Mouse (Mus musculus): ENCODE results near the gene Fer. TPM values are rescaled to one million over a fixed set of nuclear protein-coding genes. Genes with fewer than 3 reads are reported as not detected.
A peak's percentile ranks its signal among the peaks of the same experiment; 100 is the strongest.

Fer gene
- polyA plus RNA-seq, 1 experiment: not detected

DNA sequence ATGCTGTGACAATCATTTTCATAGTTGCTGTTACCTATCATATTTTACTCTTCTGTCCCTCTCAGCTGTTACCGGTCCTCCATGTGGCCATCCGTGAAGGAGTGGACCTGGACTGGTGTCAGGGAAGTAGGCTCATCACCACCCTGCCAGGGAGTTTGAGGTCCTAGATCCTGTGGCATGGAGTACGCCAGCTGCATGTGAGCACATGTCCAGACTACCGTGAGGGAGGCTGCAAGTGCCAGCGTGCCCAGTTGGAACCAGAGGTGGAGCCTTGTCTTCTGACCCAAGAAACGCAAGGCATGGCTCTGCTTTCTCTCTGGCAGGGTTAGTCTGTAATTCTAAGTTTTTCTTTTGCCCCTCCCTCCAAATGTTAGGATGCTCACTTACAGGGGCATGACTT lies 155.4 kb downstream of the Fer start:
- Histone ChIP-seq H3K4me1 (ENCODE audit: control insufficient read depth, insufficient read depth, low read length) (peaks cover 4% of the 10 kb centered on the region; the same call in 1 of the 2 replicates), H3K4me3 (ENCODE audit: insufficient read depth, low read depth, low read length) (no peak overlapping the region), H3K27ac (ENCODE audit: insufficient read depth, low read depth, low read length) (no peak overlapping the region)
- TF ChIP-seq CTCF (IDR thresholded peaks at IDR 0.05; ENCODE audit: insufficient read depth, low read depth, low read length) (no peak), POLR2A (IDR thresholded peaks at IDR 0.05; ENCODE audit: insufficient read depth, low read depth, low read length) (no peak)
- WGBS: 98% methylated on average over 6 of the region's 6 CpGs

DNA sequence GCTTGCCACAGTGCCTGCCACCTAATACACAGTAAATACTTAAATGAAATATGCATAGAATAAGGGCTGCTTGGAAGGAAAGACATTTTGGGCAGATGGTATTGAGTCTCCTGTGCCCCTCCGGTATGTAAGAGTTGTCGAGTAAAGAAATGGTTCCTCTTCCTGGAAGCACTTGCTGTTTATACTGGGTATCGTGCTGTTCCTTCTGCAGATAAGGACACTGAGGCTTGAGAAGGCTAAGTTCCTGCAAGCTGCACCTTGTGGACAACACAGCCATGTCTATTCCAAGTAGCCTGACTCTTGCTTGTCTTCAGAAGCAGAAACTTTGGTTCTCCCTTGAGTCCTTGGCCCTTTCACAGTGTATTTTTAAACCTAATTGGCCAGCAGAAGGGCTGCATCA lies 156.0 kb downstream of the Fer start:
- peaks cover 4% of the 10 kb centered on the region; the same call in 1 of the 2 replicates for H3K4me1 ChIP-seq (ENCODE audit: control insufficient read depth, insufficient read depth, low read length)
- no peak overlapping the region for H3K27ac ChIP-seq (ENCODE audit: insufficient read depth, low read depth, low read length)
- no peak for TF ChIP-seq CTCF (IDR thresholded peaks at IDR 0.05; ENCODE audit: insufficient read depth, low read depth, low read length)
- no peak for TF ChIP-seq POLR2A (IDR thresholded peaks at IDR 0.05; ENCODE audit: insufficient read depth, low read depth, low read length)
- no peak overlapping the region for H3K4me3 ChIP-seq (ENCODE audit: insufficient read depth, low read depth, low read length)
- WGBS: 96% methylated on average over 3 of the region's 3 CpGs

DNA sequence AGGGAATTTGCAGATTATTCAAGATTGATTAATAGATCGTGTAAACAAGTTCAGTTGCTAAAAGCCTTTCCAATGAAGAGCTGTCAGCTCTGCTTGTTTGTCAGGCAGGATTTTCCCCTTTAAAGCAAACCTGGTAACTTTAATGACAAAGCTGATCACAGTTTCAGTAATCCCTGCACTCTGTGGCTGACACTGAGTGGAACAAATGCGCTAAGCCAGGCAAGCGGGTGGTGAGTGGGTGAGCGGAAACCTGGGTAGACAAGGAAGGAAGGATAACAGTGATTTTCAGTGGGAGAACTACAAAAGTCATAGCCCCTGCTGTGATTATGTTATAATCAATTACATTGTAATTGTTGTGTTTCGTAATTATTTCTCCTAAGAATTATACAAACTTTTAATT lies 156.8 kb downstream of the Fer start:
- Histone ChIP-seq H3K4me1 (ENCODE audit: control insufficient read depth, insufficient read depth, low read length) (peaks cover 4% of the 10 kb centered on the region; the same call in 1 of the 2 replicates), H3K4me3 (ENCODE audit: insufficient read depth, low read depth, low read length) (no peak overlapping the region), H3K27ac (ENCODE audit: insufficient read depth, low read depth, low read length) (no peak overlapping the region)
- 48% methylated on average over 5 of the region's 5 CpGs for WGBS
- no peak for TF ChIP-seq POLR2A (IDR thresholded peaks at IDR 0.05; ENCODE audit: insufficient read depth, low read depth, low read length)

DNA sequence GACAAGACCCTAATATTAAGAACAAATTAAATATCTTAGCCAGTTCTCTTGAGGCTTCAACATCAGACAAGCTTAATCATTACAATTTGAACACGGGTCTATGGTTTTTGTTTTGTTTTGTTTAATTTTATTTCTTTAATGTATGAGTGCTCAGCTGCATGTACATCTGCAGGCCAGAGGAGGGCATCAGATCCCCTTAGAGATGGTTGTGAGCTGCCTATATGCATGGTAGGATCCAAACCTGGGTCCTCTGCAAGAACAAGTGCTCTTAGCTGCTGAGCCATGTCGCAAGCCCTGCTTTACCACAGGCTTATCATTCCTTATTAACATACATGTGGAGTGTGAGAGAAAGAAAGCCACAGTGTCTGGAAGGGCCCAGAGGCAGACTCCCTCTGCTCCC lies 163.6 kb downstream of the Fer start:
- no peaks in the 10 kb centered on the region for H3K4me1 ChIP-seq (ENCODE audit: control insufficient read depth, insufficient read depth, low read length)
- WGBS: 67% methylated on average over 2 of the region's 2 CpGs
- H3K4me3 ChIP-seq (ENCODE audit: insufficient read depth, low read depth, low read length): no peak overlapping the region
- H3K27ac ChIP-seq (ENCODE audit: insufficient read depth, low read depth, low read length): no peak overlapping the region
- no peak for TF ChIP-seq CTCF (IDR thresholded peaks at IDR 0.05; ENCODE audit: insufficient read depth, low read depth, low read length)
- TF ChIP-seq POLR2A (IDR thresholded peaks at IDR 0.05; ENCODE audit: insufficient read depth, low read depth, low read length): no peak

DNA sequence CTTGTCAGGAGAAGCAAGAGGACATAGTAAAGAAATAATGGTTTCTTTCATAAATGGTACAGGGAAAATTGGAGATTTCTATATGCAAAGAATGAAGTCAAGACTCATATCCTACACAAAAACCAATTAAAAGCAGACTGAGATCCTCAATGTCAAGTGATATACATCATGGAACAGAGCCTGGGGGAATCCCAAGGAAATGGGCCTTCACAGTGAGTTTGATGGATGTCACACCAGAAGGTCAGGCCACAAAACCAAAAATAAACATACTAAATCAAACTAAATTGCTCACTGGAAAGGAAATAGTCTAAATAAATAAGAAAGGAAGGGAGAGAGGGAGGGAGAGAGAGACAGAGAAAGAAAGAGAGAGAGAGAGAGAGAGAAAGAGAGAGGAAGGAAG lies 178.9 kb downstream of the Fer start:
- TF ChIP-seq CTCF (IDR thresholded peaks at IDR 0.05; ENCODE audit: insufficient read depth, low read depth, low read length) (no peak), POLR2A (IDR thresholded peaks at IDR 0.05; ENCODE audit: insufficient read depth, low read depth, low read length) (no peak)
- no peak overlapping the region for H3K27ac ChIP-seq (ENCODE audit: insufficient read depth, low read depth, low read length)
- H3K4me1 ChIP-seq (ENCODE audit: control insufficient read depth, insufficient read depth, low read length): peaks cover 2% of the 10 kb centered on the region
- H3K4me3 ChIP-seq (ENCODE audit: insufficient read depth, low read depth, low read length): no peak overlapping the region

DNA sequence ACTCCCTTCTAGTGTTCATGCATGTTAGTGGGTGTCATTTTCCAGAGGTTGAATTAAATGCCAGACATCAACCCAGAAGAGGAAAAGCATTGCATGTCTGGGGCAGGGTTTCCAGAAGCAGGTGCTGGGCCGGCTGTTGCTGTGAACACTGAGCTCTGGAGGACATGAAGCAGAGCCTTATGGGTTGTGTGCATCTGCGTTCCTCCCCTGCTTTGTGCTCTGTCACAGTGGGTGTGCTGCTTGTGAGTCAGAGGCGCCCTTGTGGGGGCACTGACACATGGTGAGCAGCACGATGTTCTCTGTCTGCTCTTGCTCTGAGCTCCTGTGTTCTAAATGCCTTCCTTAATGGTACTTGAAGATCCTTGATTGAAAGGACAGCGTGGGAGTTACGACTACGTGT lies 182.5 kb downstream of the Fer start:
- Histone ChIP-seq H3K4me3 (ENCODE audit: insufficient read depth, low read depth, low read length) (no peak overlapping the region), H3K4me1 (ENCODE audit: control insufficient read depth, insufficient read depth, low read length) (peaks cover 5% of the 10 kb centered on the region), H3K27ac (ENCODE audit: insufficient read depth, low read depth, low read length) (peak overlapping the region; percentile 56; the same call in 1 of the 2 replicates)
- 34% methylated on average over 7 of the region's 7 CpGs for WGBS
- TF ChIP-seq POLR2A (IDR thresholded peaks at IDR 0.05; ENCODE audit: insufficient read depth, low read depth, low read length) (no peak), CTCF (IDR thresholded peaks at IDR 0.05; ENCODE audit: insufficient read depth, low read depth, low read length) (no peak)

DNA sequence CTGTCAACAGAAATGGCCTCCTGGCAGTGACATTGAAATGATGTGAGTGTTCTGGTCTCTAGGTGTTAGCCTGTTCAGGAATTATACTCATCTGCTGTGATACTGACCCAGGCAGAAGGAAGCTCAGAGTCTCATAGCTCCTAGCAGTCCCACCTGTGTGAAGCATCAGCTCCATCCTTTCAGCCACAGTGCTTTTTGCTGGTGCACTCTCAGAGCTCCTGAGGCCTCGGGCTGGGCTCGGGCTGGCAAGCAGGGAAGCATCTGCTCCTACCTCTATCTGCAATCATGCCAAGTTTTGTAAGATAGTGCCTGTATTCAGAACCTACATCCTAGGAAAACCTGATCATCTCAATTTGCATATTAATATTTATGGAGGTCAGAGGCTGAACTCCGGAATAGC lies 183.7 kb downstream of the Fer start:
- TF ChIP-seq POLR2A (IDR thresholded peaks at IDR 0.05; ENCODE audit: insufficient read depth, low read depth, low read length) (no peak), CTCF (IDR thresholded peaks at IDR 0.05; ENCODE audit: insufficient read depth, low read depth, low read length) (no peak)
- Histone ChIP-seq H3K27ac (ENCODE audit: insufficient read depth, low read depth, low read length) (no peak overlapping the region), H3K4me3 (ENCODE audit: insufficient read depth, low read depth, low read length) (no peak overlapping the region), H3K4me1 (ENCODE audit: control insufficient read depth, insufficient read depth, low read length) (peaks cover 8% of the 10 kb centered on the region)
- WGBS: 92% methylated on average over 3 of the region's 3 CpGs

DNA sequence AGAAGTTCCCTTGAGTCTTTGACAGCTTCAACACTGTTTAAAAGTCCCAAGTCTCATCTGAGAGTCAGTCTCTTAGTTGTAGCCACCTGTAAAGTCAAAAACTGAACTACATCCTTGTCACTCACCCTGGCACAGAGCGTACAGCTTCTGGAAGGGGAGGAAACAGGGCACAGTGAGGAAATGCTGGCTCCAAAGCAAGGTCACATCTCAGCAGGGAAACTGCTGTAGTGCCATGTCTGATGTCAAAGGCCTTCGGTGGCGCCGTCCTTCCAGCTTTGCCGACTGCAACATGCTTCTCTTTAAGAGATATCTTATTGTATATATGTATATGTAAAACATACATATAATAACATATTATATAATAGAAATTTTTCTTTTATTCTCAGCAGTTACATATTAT lies 188.0 kb downstream of the Fer start:
- Histone ChIP-seq H3K27ac (ENCODE audit: insufficient read depth, low read depth, low read length) (0 out of 2 replicates have a peak overlapping the region, but pooled peaks have one; percentile 32), H3K4me1 (ENCODE audit: control insufficient read depth, insufficient read depth, low read length) (peaks cover 8% of the 10 kb centered on the region), H3K4me3 (ENCODE audit: insufficient read depth, low read depth, low read length) (no peak overlapping the region)
- no peak for TF ChIP-seq CTCF (IDR thresholded peaks at IDR 0.05; ENCODE audit: insufficient read depth, low read depth, low read length)
- whole genome bisulfite sequencing: 85% methylated on average over 5 of the region's 5 CpGs

DNA sequence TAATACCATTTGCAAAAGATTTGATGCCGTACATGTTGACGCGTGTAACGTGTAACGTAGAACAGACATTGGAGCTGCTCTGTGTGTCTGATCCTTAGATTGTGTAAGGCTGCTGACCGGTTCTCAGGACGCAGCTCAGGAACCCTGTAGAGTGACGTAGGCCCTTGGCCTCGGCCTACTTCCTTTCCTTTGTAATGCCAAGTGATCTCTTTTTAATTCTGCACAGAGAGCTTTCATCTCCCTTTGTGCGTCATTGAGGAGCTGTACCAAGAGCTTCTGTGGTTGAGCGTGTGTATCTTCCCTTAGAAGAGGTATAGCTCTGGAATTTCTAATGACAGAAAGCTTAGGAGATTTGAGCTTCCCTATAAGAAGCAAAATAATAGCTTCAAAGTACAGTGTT lies 190.8 kb downstream of the Fer start:
- Histone ChIP-seq H3K27ac (ENCODE audit: insufficient read depth, low read depth, low read length) (no peak overlapping the region), H3K4me1 (ENCODE audit: control insufficient read depth, insufficient read depth, low read length) (peaks cover 5% of the 10 kb centered on the region; the same call in 1 of the 2 replicates), H3K4me3 (ENCODE audit: insufficient read depth, low read depth, low read length) (no peak overlapping the region)
- 86% methylated on average over 11 of the region's 11 CpGs for WGBS
- no peak for TF ChIP-seq CTCF (IDR thresholded peaks at IDR 0.05; ENCODE audit: insufficient read depth, low read depth, low read length)
- no peak for TF ChIP-seq POLR2A (IDR thresholded peaks at IDR 0.05; ENCODE audit: insufficient read depth, low read depth, low read length)

DNA sequence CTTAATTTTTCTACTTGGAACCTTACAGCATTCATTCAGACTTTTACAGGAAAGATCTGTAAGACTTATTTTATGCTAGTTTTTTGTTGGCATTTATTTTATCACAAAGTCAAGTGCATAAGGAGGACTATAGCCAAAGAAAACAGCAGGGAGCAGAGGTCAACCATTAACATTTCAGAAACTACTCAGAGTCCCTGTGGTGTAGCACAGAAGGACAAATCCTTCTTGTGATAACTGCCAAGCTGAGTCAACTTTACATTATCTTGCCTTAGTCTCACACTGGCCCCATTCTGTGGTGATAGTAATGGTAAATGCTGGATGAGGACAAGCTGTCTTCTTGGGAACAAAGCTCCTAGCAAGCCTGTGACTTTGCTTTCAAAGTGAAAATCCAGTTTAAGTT lies 197.7 kb downstream of the Fer start:
- H3K4me3 ChIP-seq (ENCODE audit: insufficient read depth, low read depth, low read length): no peak overlapping the region
- no peaks in the 10 kb centered on the region for H3K4me1 ChIP-seq (ENCODE audit: control insufficient read depth, insufficient read depth, low read length)
- no peak overlapping the region for H3K27ac ChIP-seq (ENCODE audit: insufficient read depth, low read depth, low read length)
- TF ChIP-seq CTCF (IDR thresholded peaks at IDR 0.05; ENCODE audit: insufficient read depth, low read depth, low read length): no peak
- TF ChIP-seq POLR2A (IDR thresholded peaks at IDR 0.05; ENCODE audit: insufficient read depth, low read depth, low read length): no peak
